Mouse (Mus musculus) forebrain, postnatal 0 days (tissue): ENCODE measurements around the gene Inava. TPM values are rescaled to one million over a fixed set of nuclear protein-coding genes. Genes with fewer than 3 reads are reported as not detected.
A peak's percentile ranks its signal among the peaks of the same experiment; 100 is the strongest.

Source experiments
- ATAC-seq: fragments of 200-750 bp; cut with Nextera tagmentation; 2 replicates; pipeline ENCODE4 v1.8.0; 2017; ENCODE audit warnings: mild to moderate bottlenecking, moderate library complexity
- DNase-seq: peaks from one replicate; pipeline ENCODE4 v3.0.0-alpha.2; 2015
- H3K27ac ChIP-seq: fragments of 300-500 bp; sonication (generic); 2 replicates; pipeline ENCODE4 v1.5.1; 2014; ENCODE audit warnings: low read depth, mild to moderate bottlenecking, antibody characterized with exemption, low read length, moderate library complexity, mixed read lengths
- H3K27me3 ChIP-seq: fragments of 300-500 bp; sonication (generic); 2 replicates; pipeline ENCODE4 v1.6.1; 2014; ENCODE audit warnings: mild to moderate bottlenecking, low read length, mixed read lengths; ENCODE audit not compliant: insufficient read depth
- H3K36me3 ChIP-seq: fragments of 300-500 bp; sonication (generic); 2 replicates; pipeline ENCODE4 v1.6.1; 2014; ENCODE audit warnings: mild to moderate bottlenecking, moderate library complexity; ENCODE audit not compliant: insufficient read depth
- H3K4me1 ChIP-seq: fragments of 300-500 bp; sonication (generic); 2 replicates; pipeline ENCODE4 v1.6.1; 2014; ENCODE audit warnings: antibody characterized with exemption; ENCODE audit not compliant: insufficient read depth
- H3K4me2 ChIP-seq: fragments of 300-500 bp; sonication (generic); 2 replicates; pipeline ENCODE4 v1.6.1; 2014; ENCODE audit warnings: low read depth, mild to moderate bottlenecking, moderate library complexity
- H3K4me3 ChIP-seq: fragments of 300-500 bp; sonication (generic); 2 replicates; pipeline ENCODE4 v1.5.1; 2014; ENCODE audit warnings: low read depth, low read length, mixed read lengths
- H3K9ac ChIP-seq: fragments of 300-500 bp; sonication (generic); 2 replicates; pipeline ENCODE4 v1.6.1; 2014; ENCODE audit warnings: mild to moderate bottlenecking
- H3K9me3 ChIP-seq: fragments of 300-500 bp; sonication (generic); 2 replicates; pipeline ENCODE4 v1.6.1; 2016; ENCODE audit warnings: low read length
- CTCF ChIP-seq: sonication (generic); IDR thresholded peaks from 2 replicates; pipeline ENCODE4 v1.5.1; 2016; ENCODE audit warnings: antibody characterized with exemption, control low read depth, low read depth
- WGBS: fragments of 180-500 bp; shearing (Covaris S2); extraction: QIAGEN DNeasy Blood & Tissue Kit; methylation state at CpG from one replicate; pipeline ENCODE4 v1.1.7; 2014; 5-methylcytosine and 5-hydroxymethylcytosine counted together
- polyA plus RNA-seq: library from polyadenylated mRNA; unstranded; fragments of >200 nt; fragmentation: Nextera tagmentation; extraction: Ambion mirVana; gene quantifications from 2 replicates; pipeline ENCODE4 v1.2.1, GENCODE M21; 2015
- total RNA-seq: library from RNA; depleted of rRNA; stranded (reverse); fragments of >200 nt; gene quantifications from 2 replicates; pipeline ENCODE4 v1.2.3, GENCODE M21; 2014

Gene Inava
- total and polyA plus RNA-seq, 2 experiments from 2014 or later = 2.6 to 12.6 TPM

DNA sequence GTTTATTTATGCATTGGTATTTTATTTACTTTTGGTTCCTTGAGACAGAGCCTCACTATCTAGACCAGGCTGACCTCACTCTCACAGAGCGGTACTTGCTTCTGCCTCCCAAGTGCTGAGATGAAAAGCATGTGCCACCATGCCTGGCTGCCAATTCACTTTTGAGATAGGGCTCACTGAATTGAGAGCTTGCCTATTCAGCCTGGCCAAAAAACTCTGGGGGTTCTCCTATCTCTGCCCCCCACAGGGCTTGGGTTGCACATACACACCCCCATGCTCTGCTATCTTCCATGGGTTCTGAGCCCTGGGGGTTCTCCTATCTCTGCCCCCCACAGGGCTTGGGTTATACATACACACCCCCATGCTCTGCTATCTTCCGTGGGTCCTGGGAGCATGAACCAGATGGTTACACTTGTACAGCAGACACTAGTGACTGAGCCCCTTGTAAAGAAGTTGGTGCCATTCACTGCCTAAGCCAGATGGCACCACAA is 54.5 kb downstream of the Inava start:
- no peaks in the 10 kb centered on the region for H3K4me1 ChIP-seq
- peaks cover 32% of the 10 kb centered on the region for H3K36me3 ChIP-seq
- ATAC-seq (peak; percentile 54), DNase-seq (no peak)
- H3K4me2 ChIP-seq = no peak overlapping the region
- 41% methylated on average over 2 of the region's 2 CpGs for whole genome bisulfite sequencing
- H3K27ac ChIP-seq = no peak overlapping the region
- TF ChIP-seq CTCF = no peak
- H3K9me3 ChIP-seq = no peaks in the 10 kb centered on the region
- H3K4me3 ChIP-seq = no peak overlapping the region
- no peak overlapping the region for H3K9ac ChIP-seq
- H3K27me3 ChIP-seq = no peaks in the 10 kb centered on the region

GRCm38 (mm10) chr1:136178741-136179140 is 55.3 kb downstream of the Inava start:
- DNase-seq (no peak), ATAC-seq (no peak)
- Histone ChIP-seq H3K9me3 (no peaks in the 10 kb centered on the region), H3K4me3 (no peak overlapping the region), H3K4me1 (no peaks in the 10 kb centered on the region), H3K27ac (no peak overlapping the region), H3K27me3 (no peaks in the 10 kb centered on the region), H3K9ac (no peak overlapping the region), H3K4me2 (no peak overlapping the region), H3K36me3 (peaks cover 40% of the 10 kb centered on the region)
- TF ChIP-seq CTCF = no peak
- WGBS = 82% methylated on average over 6 of the region's 6 CpGs

DNA sequence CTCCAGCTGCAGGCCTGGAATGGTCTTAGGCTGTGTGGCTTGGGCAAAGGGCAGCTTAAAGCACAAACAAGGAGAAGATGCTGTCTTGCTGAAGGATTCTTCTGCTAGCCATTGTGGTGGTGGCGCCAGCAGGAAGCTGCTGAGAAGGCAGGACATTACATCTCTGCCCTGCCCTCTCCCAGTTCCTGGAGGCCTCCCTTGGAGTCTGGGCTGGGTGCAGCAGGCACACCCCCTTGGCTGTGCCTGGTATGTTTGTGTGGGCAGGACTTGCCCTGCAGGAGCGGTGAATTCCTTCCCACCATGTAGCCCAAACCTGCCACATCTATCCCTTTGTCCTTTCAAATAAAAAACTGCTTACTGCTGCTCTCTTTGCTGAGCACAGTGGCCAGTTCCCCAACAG is 57.0 kb downstream of the Inava start:
- no peaks in the 10 kb centered on the region for H3K4me1 ChIP-seq
- 0 out of 2 replicates have a peak overlapping the region, but pooled peaks have one; percentile 9 for H3K27ac ChIP-seq
- ATAC-seq = no peak
- WGBS = 81% methylated on average over 2 of the region's 2 CpGs
- no peak overlapping the region for H3K4me2 ChIP-seq
- no peak overlapping the region for H3K9ac ChIP-seq
- no peak for TF ChIP-seq CTCF
- no peaks in the 10 kb centered on the region for H3K9me3 ChIP-seq
- peaks cover 57% of the 10 kb centered on the region for H3K36me3 ChIP-seq
- no peak overlapping the region for H3K4me3 ChIP-seq
- H3K27me3 ChIP-seq = no peaks in the 10 kb centered on the region
- no peak for DNase-seq

DNA sequence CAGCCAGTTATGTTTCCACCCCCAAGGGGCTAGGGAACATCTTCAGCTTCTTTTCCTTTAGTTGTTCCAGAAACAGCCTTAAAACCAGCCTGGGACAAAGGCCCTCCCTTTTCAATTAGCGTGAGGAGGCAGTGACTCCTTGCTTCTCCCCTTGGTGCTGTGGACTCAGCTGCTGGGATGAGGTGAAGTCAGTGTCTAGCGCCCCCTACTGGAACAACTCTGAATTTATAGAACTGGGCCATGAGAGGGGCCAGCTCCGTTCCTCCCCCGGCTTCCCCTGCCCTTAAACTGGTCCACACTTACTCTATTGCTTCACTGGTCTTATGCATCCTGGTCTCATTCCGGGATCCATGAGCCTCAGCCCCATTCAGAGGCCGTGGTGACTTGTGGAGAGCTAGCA is 58.9 kb downstream of the Inava start:
- Histone ChIP-seq H3K9ac (no peak overlapping the region), H3K27ac (no peak overlapping the region; the same call in 1 of the 2 replicates), H3K4me2 (no peak overlapping the region), H3K9me3 (no peaks in the 10 kb centered on the region), H3K36me3 (peaks cover 74% of the 10 kb centered on the region), H3K4me1 (no peaks in the 10 kb centered on the region), H3K4me3 (no peak overlapping the region), H3K27me3 (no peaks in the 10 kb centered on the region)
- DNase-seq (peak; percentile 81), ATAC-seq (peak; percentile 49)
- TF ChIP-seq CTCF = peak; percentile 86
- 34% methylated on average over 6 of the region's 6 CpGs for WGBS

DNA sequence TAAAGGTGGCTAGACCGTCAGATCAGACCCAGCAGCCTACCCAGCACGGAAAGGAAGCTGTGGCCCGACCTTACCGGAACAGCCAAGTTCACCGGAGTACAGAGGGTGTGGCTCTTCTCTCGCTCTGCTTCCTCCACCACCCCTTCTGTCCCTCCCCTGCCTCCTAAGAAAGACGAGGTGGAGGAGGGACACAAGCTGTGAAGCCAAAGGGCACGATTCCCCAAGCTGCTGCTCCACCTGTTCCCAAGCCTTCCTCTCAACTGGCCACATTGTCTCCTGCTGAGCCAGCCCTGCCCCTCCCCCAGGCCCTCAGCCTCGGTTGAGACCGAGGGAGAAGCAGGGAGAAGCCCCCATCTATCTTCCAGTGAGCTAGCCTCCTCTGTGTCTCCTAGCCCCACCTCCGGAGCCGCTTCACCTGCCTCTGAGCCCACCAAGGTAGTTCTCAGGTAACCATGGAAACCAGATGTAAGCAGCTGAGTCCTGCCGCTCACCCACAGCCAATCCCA is 59.9 kb downstream of the Inava start:
- H3K9me3 ChIP-seq = no peaks in the 10 kb centered on the region
- H3K9ac ChIP-seq = no peak overlapping the region
- H3K27me3 ChIP-seq = no peaks in the 10 kb centered on the region
- no peaks in the 10 kb centered on the region for H3K4me1 ChIP-seq
- H3K27ac ChIP-seq = no peak overlapping the region
- ATAC-seq (0 out of 2 replicates have a peak, but pooled peaks have one; percentile 19), DNase-seq (no peak)
- no peak for TF ChIP-seq CTCF
- H3K36me3 ChIP-seq = peaks cover 83% of the 10 kb centered on the region
- H3K4me2 ChIP-seq = no peak overlapping the region
- 19% methylated on average over 12 of the region's 13 CpGs for WGBS
- no peak overlapping the region for H3K4me3 ChIP-seq

GRCm38 (mm10) chr1:136172696-136173095 is 61.4 kb downstream of the Inava start:
- DNase-seq = no peak
- WGBS = 75% methylated on average over 12 of the region's 12 CpGs
- no peak for ATAC-seq
- no peak for TF ChIP-seq CTCF
- Histone ChIP-seq H3K4me2 (no peak overlapping the region), H3K4me3 (no peak overlapping the region), H3K9me3 (no peaks in the 10 kb centered on the region), H3K9ac (no peak overlapping the region), H3K4me1 (no peaks in the 10 kb centered on the region), H3K27me3 (no peaks in the 10 kb centered on the region), H3K36me3 (peaks cover 90% of the 10 kb centered on the region), H3K27ac (no peak overlapping the region)

DNA sequence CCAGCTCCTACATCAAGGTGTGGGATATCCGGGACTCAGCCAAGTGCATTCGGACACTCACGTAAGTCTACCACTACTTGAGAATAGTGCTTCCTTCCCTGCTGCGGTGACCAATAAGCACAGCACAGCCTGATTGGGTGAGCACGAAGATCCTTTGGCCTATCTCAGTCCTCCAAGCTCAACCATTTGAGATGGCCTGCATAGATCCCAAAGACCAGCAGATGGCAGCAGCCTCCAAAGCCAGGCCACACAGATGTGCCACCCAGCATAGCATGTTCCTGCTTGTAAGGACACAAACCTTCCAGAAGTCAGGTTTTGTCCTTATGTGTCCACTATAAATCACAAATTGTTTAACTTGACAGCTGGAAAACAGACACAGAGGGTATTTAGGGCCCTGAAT is 64.0 kb downstream of the Inava start:
- peak; percentile 89 for TF ChIP-seq CTCF
- no peak overlapping the region for H3K27ac ChIP-seq
- DNase-seq (peak; percentile 87), ATAC-seq (peak; percentile 84)
- WGBS = 8% methylated on average over 5 of the region's 5 CpGs
- H3K9me3 ChIP-seq = no peaks in the 10 kb centered on the region
- H3K4me3 ChIP-seq = no peak overlapping the region
- peaks cover 93% of the 10 kb centered on the region for H3K36me3 ChIP-seq
- H3K4me1 ChIP-seq = no peaks in the 10 kb centered on the region
- H3K4me2 ChIP-seq = no peak overlapping the region
- H3K27me3 ChIP-seq = no peaks in the 10 kb centered on the region
- no peak overlapping the region for H3K9ac ChIP-seq
